Mouse (Mus musculus) neural tube, embryonic 15.5 days (tissue): ENCODE data around the gene Fosl1. TPM values are rescaled to one million over a fixed set of nuclear protein-coding genes. Genes with fewer than 3 reads are reported as not detected.
"Not testable (repeated sequence)": the region's sequence is repeated elsewhere in the genome, so short reads cannot be mapped to it uniquely, and the experiment has no call there.

Experiments used
- ATAC-seq: fragments of 200-750 bp; cut with Nextera tagmentation; 2 replicates; pipeline ENCODE4 v1.8.0; 2017; ENCODE audit warnings: mild to moderate bottlenecking, moderate TSS enrichment, moderate library complexity; ENCODE audit not compliant: low FRiP score
- H3K27ac ChIP-seq: fragments of 300-500 bp; sonication (generic); replicated peaks from 2 replicates; pipeline ENCODE4 v1.5.1; 2015; ENCODE audit warnings: mild to moderate bottlenecking, inconsistent platforms
- H3K27me3 ChIP-seq: fragments of 300-500 bp; sonication (generic); replicated peaks from 2 replicates; pipeline ENCODE4 v1.6.1; 2015; ENCODE audit warnings: inconsistent platforms
- H3K36me3 ChIP-seq: fragments of 300-500 bp; sonication (generic); 2 replicates; pipeline ENCODE4 v1.6.1; 2015; ENCODE audit warnings: inconsistent platforms
- H3K4me1 ChIP-seq: fragments of 300-500 bp; sonication (generic); 2 replicates; pipeline ENCODE4 v1.6.1; 2015; ENCODE audit warnings: inconsistent platforms
- H3K4me2 ChIP-seq: fragments of 300-500 bp; sonication (generic); 2 replicates; pipeline ENCODE4 v1.6.1; 2015; ENCODE audit warnings: inconsistent platforms, mild to moderate bottlenecking, moderate library complexity
- H3K4me3 ChIP-seq: fragments of 300-500 bp; sonication (generic); replicated peaks from 2 replicates; pipeline ENCODE4 v1.5.1; 2015; ENCODE audit warnings: mild to moderate bottlenecking, inconsistent platforms
- H3K9ac ChIP-seq: fragments of 300-500 bp; sonication (generic); replicated peaks from 2 replicates; pipeline ENCODE4 v1.6.1; 2015; ENCODE audit warnings: mild to moderate bottlenecking, inconsistent platforms
- H3K9me3 ChIP-seq: fragments of 300-500 bp; sonication (generic); replicated peaks from 2 replicates; pipeline ENCODE4 v1.6.1; 2016; ENCODE audit warnings: inconsistent platforms
- WGBS: fragments of 180-500 bp; shearing (Covaris S2); methylation state at CpG from one replicate; pipeline ENCODE4 v1.1.7; 2015; ENCODE audit warnings: mixed read lengths; 5-methylcytosine and 5-hydroxymethylcytosine counted together
- polyA plus RNA-seq: library from polyadenylated mRNA; unstranded; fragments of >200 nt; fragmentation: Nextera tagmentation; extraction: Ambion mirVana; gene quantifications from 2 replicates; pipeline ENCODE4 v1.2.1, GENCODE M21; 2015

Fosl1 gene
- polyA plus RNA-seq, 1 experiment from 2014 or later: not detected

DNA sequence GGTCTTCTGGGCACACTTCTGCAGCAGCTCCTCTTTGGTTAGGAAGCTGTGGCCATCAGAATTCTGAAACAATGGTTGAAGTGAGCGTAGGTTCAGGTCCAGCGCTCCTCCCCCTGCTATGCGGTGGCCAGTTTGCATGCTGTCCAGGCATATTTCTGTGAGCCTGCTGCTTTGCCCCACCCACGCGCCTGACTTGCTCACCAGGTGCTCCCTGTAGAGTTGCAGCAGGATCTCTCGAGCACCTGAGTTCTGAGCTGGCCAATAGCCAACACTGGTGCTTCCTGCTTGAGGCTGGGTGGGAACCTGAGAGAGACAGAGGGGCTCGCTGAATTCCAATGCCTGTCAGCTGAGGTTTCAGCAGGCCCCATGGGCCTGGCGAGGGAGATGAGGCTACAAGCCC, 38.9 kb downstream of the Fosl1 start:
- Histone ChIP-seq H3K9ac (no peak overlapping the region), H3K4me1 (peaks cover 35% of the 10 kb centered on the region), H3K4me2 (0 out of 2 replicates have a peak overlapping the region, but pooled peaks have one; percentile 85), H3K27me3 (no peaks in the 10 kb centered on the region), H3K27ac (no peak overlapping the region), H3K4me3 (no peak overlapping the region), H3K36me3 (peaks cover 42% of the 10 kb centered on the region), H3K9me3 (no peaks in the 10 kb centered on the region)
- ATAC-seq: no peak
- 88% methylated on average over 8 of the region's 8 CpGs for WGBS

DNA sequence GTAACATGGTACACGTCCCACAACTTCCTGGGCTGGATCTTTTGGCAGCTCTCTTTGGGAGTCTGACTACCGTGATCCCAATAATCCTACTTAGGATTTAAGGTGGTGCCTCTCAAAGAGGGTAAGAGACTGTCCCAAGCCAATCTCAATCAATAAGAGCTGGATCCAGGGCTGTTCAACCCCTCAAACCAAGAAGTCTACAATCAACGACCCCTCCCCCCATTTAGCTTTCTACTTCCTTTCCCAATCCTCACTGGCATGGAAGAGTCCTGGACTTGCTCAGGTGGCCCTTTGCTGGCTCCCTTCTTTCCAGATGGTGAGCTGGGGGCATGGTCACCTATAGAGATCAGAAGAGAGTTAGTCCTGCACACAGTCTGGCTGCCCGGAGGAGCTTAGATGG, 39.4 kb downstream of the Fosl1 start:
- peak overlapping the region; percentile 63 for H3K4me3 ChIP-seq
- H3K36me3 ChIP-seq: peaks cover 37% of the 10 kb centered on the region
- ATAC-seq: no peak
- peaks cover 37% of the 10 kb centered on the region for H3K4me1 ChIP-seq
- peak overlapping the region; percentile 99; the same call in 1 of the 2 replicates for H3K27ac ChIP-seq
- no peaks in the 10 kb centered on the region for H3K27me3 ChIP-seq
- H3K9me3 ChIP-seq: no peaks in the 10 kb centered on the region
- H3K4me2 ChIP-seq: peak overlapping the region; percentile 85
- WGBS: 88% methylated on average over 4 of the region's 4 CpGs
- H3K9ac ChIP-seq: no peak overlapping the region

DNA sequence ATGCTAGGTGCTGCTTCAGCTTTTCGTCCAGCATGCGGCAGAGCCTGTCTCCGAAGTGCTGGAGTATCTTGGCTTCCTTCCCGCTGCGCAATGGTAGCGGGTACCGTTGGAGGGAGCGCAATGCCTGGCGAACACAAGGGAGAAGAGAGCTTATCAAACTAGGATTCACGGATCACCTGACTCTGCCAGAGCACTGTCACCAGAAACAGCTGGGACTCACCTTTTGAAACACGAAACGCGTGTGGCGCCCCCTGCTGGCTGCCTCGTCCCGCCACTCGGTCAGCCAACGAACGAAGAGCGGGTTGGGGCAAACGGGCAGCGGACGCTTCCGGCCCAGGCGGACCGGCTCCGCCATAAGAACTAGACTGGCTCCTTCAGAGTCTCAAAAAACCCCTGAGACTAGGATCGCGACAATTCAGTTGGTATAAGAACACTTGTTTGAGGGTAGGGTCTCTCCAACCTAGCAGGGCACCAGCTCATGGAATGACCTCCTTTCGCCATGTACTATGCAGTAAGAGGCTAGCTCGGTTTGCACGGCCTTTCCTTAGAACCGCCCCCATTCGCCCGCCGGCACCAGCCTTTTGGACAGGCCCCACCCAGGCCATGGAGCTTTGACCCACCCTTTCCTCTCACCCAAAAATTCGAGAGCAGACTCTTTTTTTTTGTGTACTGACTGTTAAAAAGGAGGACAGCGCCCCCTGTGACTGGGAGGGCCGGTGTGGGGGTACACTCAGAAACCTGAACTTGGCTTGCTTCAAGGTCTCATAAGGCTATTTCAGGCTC, 40.6 kb downstream of the Fosl1 start, which contains the start of gene Mus81:
Mus81 (minus strand) TSS at position 635 of the 783 bp plus-strand sequence.
- Histone ChIP-seq H3K4me2 (peak within 1 kb of the TSS; percentile 85), H3K4me1 (peaks cover 49% of the 10 kb centered on the region)

DNA sequence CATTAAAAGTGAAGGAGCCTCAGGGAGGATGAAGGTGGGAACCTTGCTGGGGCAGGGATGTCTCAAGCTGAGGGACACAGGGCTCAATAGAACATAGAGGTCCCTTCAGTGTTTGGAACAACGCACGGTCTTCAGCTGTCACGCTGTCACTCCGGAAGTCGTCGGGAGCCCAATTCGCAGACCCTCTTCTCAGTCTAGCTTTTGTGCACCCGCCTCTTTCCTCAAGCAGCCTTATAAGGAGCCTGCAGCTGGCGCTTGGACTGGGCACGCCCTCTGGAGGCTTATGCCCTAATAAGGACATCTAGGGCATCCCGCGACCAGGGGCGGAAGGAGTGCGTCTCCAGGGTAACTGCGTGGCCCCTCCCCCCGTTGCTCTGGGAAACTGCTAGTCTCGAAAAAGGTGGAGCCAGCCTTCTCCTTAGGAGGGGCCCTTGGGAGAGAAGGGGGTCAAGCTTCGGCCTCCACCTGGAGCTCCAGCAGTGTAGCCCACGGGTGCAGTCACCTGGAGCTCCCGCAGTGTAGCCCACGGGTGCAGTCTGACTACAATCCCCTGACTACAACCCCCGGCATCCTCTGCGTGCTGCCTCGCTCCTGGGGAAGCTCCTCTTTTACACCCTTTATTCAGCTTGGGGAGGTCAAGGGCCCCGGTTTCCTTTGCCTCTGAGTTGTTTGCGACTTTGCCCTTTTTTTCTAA, 41.7 kb downstream of the Fosl1 start:
- H3K36me3 ChIP-seq: peaks cover 35% of the 10 kb centered on the region
- peak overlapping the region; percentile 63 for H3K4me3 ChIP-seq
- whole genome bisulfite sequencing: under 1% methylated on average over 26 of the region's 26 CpGs
- peaks cover 55% of the 10 kb centered on the region for H3K4me1 ChIP-seq
- H3K27ac ChIP-seq: peak overlapping the region; percentile 99
- H3K9ac ChIP-seq: peak overlapping the region; percentile 48
- no peaks in the 10 kb centered on the region for H3K27me3 ChIP-seq
- peak overlapping the region; percentile 85 for H3K4me2 ChIP-seq
- H3K9me3 ChIP-seq: no peaks in the 10 kb centered on the region
- ATAC-seq: peak; percentile 72

More for the DNA sequence above, 40.6 kb downstream of the Fosl1 start, which contains the start of gene Mus81:
- peaks cover 35% of the 10 kb centered on the region for H3K36me3 ChIP-seq
- WGBS: under 1% methylated on average over 39 of the region's 39 CpGs
- H3K27me3 ChIP-seq: no peaks in the 10 kb centered on the region
- H3K27ac ChIP-seq: peak within 1 kb of the TSS; percentile 99
- ATAC-seq: peak; percentile 58
- H3K9ac ChIP-seq: peak within 1 kb of the TSS; percentile 64
- H3K4me3 ChIP-seq: peak within 1 kb of the TSS; percentile 63
- H3K9me3 ChIP-seq: no peaks in the 10 kb centered on the region

DNA sequence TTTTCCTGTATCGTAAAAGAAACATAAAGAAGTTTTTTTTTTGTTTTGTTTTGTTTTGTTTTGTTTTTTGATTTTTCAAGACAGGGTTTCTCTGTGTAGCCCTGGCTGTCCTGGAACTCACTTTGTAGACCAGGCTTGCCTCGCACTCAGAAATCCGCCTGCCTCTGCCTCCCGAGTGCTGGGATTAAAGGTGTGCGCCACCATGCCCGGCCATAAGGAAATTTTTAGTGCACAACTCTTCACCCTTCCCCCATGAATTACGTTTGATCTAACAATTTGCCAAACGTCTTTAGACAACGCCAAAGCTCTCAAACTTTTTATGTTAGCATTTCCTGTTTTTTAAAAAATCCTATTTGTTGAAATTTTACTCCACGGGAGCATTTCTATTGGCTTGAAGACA, 42.4 kb downstream of the Fosl1 start:
- not testable (repeated sequence) for ATAC-seq, H3K9ac ChIP-seq, H3K9me3 ChIP-seq, H3K27me3 ChIP-seq
- peak overlapping the region; percentile 99 for H3K27ac ChIP-seq
- H3K4me3 ChIP-seq: peak overlapping the region; percentile 98
- 55% methylated on average over 10 of the region's 10 CpGs for WGBS
- peak overlapping the region; percentile 85 for H3K4me2 ChIP-seq
- H3K36me3 ChIP-seq: peaks cover 35% of the 10 kb centered on the region
- peaks cover 59% of the 10 kb centered on the region for H3K4me1 ChIP-seq

DNA sequence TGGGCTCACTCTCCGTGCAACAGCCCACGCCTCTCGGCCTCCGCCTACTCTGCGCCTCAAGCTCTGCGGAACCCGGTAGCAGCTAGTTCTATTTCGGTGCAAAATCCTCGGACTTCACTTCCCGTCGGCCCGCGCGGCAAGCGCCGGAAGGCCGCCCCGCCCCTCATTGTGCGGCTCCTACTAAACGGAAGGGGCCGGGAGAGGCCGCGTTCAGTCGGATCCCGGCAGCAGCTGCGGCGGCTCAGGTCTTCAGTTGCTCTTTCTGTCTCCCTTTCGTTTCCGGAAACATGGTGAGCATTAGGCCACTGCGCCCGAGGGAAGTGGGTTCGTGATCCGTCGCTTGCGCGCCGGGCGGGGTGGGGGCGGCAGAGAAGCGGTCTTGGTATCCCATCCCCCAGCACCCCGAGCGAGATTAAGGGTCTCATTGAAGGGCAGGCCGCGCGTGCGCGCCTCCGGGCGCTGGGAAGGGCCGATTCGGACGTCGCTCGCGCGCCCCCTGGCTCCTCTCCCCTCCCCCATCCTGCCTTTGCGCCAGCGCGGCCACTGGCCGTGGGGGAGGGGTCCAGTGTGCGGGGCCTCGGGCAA, 43.1 kb downstream of the Fosl1 start, which contains the start of gene Cfl1:
Cfl1 (plus strand) TSS at position 143 of the 585 bp plus-strand sequence.
- peak; percentile 72 for ATAC-seq
- H3K4me1 ChIP-seq: peaks cover 59% of the 10 kb centered on the region
- H3K9me3 ChIP-seq: no peaks in the 10 kb centered on the region
- WGBS: under 1% methylated on average over 61 of the region's 62 CpGs
- peaks cover 32% of the 10 kb centered on the region for H3K36me3 ChIP-seq
- no peaks in the 10 kb centered on the region for H3K27me3 ChIP-seq
- peak within 1 kb of the TSS; percentile 85 for H3K4me2 ChIP-seq
- peak within 1 kb of the TSS; percentile 83 for H3K9ac ChIP-seq
- peak within 1 kb of the TSS; percentile 98 for H3K4me3 ChIP-seq
- H3K27ac ChIP-seq: peak within 1 kb of the TSS; percentile 99

DNA sequence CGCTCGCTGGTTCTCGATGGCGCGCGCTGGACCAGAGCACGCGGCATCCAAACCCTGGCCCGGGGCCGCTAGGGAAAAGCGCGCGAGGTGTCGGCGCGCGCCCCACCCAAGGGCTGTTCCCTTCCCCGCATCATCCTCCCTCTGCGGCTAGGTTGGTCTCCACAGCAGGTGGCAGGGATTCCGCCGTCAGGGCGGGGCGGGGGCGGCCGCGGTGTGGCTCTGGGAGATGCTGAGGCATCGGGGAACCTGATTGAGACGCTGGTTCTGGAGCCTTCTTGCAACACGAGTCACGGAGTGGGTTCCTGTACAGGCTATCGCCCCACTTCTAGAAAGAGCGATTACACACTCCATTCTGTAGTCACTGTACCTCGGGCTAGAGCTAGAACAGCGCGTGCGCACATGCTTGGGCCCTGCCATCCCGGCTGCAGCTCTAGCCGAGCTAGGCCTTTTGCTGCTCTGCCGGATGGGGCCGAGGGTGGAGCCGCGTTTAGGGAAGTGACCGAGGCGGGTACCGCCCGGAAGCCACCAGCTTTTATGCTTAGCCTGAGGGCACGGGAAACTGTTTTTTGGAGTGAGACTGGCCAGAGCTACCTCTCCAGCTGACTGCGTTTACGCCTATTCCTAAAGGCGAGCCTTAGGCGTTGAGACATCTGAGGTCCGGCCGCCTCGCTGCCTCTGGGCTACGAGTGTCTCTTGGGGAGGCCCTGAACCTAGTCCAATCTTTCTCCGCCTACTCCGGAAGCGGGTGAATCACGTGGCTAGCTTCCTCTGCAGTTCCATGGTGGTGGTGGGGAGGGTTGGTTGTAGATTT, 43.8 kb downstream of the Fosl1 start:
- Histone ChIP-seq H3K4me2 (peak overlapping the region; percentile 85), H3K4me1 (peaks cover 57% of the 10 kb centered on the region), H3K9ac (peak overlapping the region; percentile 83), H3K4me3 (peak overlapping the region; percentile 98), H3K9me3 (no peaks in the 10 kb centered on the region), H3K27ac (peak overlapping the region; percentile 99), H3K27me3 (no peaks in the 10 kb centered on the region), H3K36me3 (peaks cover 38% of the 10 kb centered on the region)
- under 1% methylated on average over 56 of the region's 59 CpGs for WGBS
- ATAC-seq: peak; percentile 25

DNA sequence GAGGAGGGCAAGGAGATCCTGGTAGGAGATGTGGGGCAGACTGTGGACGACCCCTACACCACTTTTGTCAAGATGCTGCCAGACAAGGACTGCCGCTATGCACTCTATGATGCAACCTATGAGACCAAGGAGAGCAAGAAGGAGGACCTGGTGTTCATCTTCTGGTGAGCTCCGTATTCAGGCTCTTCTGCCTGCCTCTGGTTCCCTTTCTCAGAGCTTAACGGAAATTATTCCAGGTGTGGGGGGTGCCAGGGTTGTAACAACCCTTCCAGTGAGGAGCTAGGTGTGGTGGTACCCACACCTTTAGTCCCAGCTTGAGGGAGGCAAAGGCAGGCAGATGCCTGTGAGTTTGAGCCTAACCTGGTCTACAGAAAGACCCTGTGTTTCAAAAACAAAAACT, 45.3 kb downstream of the Fosl1 start:
- Histone ChIP-seq H3K9me3 (no peaks in the 10 kb centered on the region), H3K4me1 (peaks cover 42% of the 10 kb centered on the region), H3K27me3 (no peaks in the 10 kb centered on the region), H3K27ac (no peak overlapping the region), H3K36me3 (peaks cover 53% of the 10 kb centered on the region), H3K9ac (no peak overlapping the region), H3K4me2 (peak overlapping the region; percentile 85), H3K4me3 (0 out of 2 replicates have a peak overlapping the region, but pooled peaks have one; percentile 98)
- ATAC-seq: no peak
- 89% methylated on average over 4 of the region's 4 CpGs for WGBS

DNA sequence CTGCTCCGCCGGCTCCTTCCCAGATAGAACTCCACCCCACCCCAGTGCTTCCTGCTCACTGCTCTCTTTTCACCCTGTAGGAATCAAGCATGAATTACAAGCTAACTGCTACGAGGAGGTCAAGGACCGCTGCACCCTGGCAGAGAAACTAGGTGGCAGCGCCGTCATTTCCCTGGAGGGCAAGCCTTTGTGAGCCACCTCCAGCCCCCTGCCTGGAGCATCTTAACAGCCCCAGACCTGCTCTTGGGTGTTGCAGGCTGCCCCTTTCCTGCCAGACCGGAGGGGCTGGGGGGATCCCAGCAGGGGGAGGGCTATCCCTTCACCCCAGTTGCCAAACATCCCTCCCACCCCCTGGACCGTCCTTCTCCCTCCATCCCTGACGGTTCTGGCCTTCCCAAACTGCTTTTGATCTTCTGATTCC, 46.0 kb downstream of the Fosl1 start:
- WGBS: 65% methylated on average over 9 of the region's 9 CpGs
- H3K4me3 ChIP-seq, H3K27me3 ChIP-seq, H3K4me2 ChIP-seq, H3K9me3 ChIP-seq, H3K9ac ChIP-seq, ATAC-seq, H3K27ac ChIP-seq: not testable (repeated sequence)
- peaks cover 59% of the 10 kb centered on the region for H3K36me3 ChIP-seq
- H3K4me1 ChIP-seq: peaks cover 40% of the 10 kb centered on the region

DNA sequence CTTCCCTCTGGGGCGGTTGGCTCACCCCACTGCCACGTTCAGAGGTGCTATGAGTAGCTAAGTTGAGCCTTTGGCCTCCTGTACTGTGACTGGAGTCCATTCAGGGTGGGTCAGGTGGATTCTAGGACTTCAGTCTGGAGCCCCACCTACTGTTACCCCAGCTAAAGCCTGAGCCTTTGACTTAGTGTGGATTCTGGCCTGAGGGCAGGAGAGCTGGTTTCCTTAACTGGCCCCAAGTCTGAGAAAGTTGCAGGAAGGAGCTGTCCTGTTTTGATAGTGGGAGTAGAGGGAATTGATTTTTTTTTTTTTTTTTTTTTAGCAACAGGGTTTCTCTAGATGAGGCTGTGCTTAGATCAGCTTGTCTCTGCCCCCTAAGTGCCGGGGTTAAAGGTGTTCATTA, 47.0 kb downstream of the Fosl1 start:
- no peak for ATAC-seq
- Histone ChIP-seq H3K36me3 (peaks cover 59% of the 10 kb centered on the region), H3K4me2 (no peak overlapping the region), H3K4me1 (peaks cover 31% of the 10 kb centered on the region), H3K4me3 (no peak overlapping the region), H3K9ac (no peak overlapping the region), H3K27me3 (no peaks in the 10 kb centered on the region), H3K27ac (no peak overlapping the region), H3K9me3 (no peaks in the 10 kb centered on the region)
- whole genome bisulfite sequencing: 86% methylated on average over 3 of the region's 3 CpGs
